Mouse (Mus musculus) cerebral cortex, adult 2 months (tissue): ENCODE measurements around the gene Zbtb8os.

Experiments
- WGBS: fragments of 180-500 bp; shearing (Covaris S2); methylation state at CpG from one replicate; pipeline ENCODE4 v1.1.7; 2018; 5-methylcytosine and 5-hydroxymethylcytosine counted together

Zbtb8os gene

GRCm38 (mm10) chr4:129332846-129333245, 2.6 kb upstream of the Zbtb8os start:
- WGBS = 18% methylated on average over 1 of the region's 1 CpGs

- under 1% methylated on average over 62 of the region's 62 CpGs for WGBS
Observed at GRCm38 (mm10) chr4:129334677-129335215, 749 bp upstream of the Zbtb8os start.

- WGBS = 42% methylated on average over 14 of the region's 14 CpGs
Observed at GRCm38 (mm10) chr4:129336291-129336690, 796 bp downstream of the Zbtb8os start.

GRCm38 (mm10) chr4:129339743-129340142, 4.2 kb downstream of the Zbtb8os start:
- WGBS = 97% methylated on average over 3 of the region's 3 CpGs

GRCm38 (mm10) chr4:129341888-129342287, 6.4 kb downstream of the Zbtb8os start:
- WGBS = 83% methylated on average over 1 of the region's 1 CpGs

- WGBS = 92% methylated on average over 2 of the region's 2 CpGs
Observed at GRCm38 (mm10) chr4:129342705-129343104, 7.2 kb downstream of the Zbtb8os start.

- 45% methylated on average over 15 of the region's 15 CpGs for WGBS
Observed at GRCm38 (mm10) chr4:129346481-129347154, 11.1 kb downstream of the Zbtb8os start.

- 16% methylated on average over 1 of the region's 1 CpGs for WGBS
Observed at GRCm38 (mm10) chr4:129350644-129351043, 15.1 kb downstream of the Zbtb8os start.

GRCm38 (mm10) chr4:129351111-129351510, 15.6 kb downstream of the Zbtb8os start:
- WGBS = 34% methylated on average over 6 of the region's 6 CpGs

GRCm38 (mm10) chr4:129353176-129353575, 17.7 kb downstream of the Zbtb8os start:
- WGBS = 93% methylated on average over 12 of the region's 12 CpGs

- 60% methylated on average over 15 of the region's 15 CpGs for WGBS
Observed at GRCm38 (mm10) chr4:129354236-129354635, 18.7 kb downstream of the Zbtb8os start.

GRCm38 (mm10) chr4:129357613-129358163, 22.2 kb downstream of the Zbtb8os start:
- WGBS = 88% methylated on average over 15 of the region's 15 CpGs

- WGBS = 92% methylated on average over 3 of the region's 3 CpGs
Observed at GRCm38 (mm10) chr4:129362238-129362637, 26.7 kb downstream of the Zbtb8os start.

- WGBS = 85% methylated on average over 5 of the region's 5 CpGs
Observed at GRCm38 (mm10) chr4:129362771-129363170, 27.3 kb downstream of the Zbtb8os start.

GRCm38 (mm10) chr4:129363463-129363862, 28.0 kb downstream of the Zbtb8os start:
- 88% methylated on average over 9 of the region's 9 CpGs for WGBS

GRCm38 (mm10) chr4:129364379-129364778, 28.9 kb downstream of the Zbtb8os start:
- whole genome bisulfite sequencing = 81% methylated on average over 3 of the region's 3 CpGs

- 73% methylated on average over 5 of the region's 5 CpGs for WGBS
Observed at GRCm38 (mm10) chr4:129365224-129365623, 29.7 kb downstream of the Zbtb8os start.

GRCm38 (mm10) chr4:129371391-129371790, 35.9 kb downstream of the Zbtb8os start:
- WGBS = 93% methylated on average over 3 of the region's 3 CpGs

- WGBS = 69% methylated on average over 8 of the region's 8 CpGs
Observed at GRCm38 (mm10) chr4:129373202-129373976, 37.9 kb downstream of the Zbtb8os start.

GRCm38 (mm10) chr4:129374219-129374755, 38.8 kb downstream of the Zbtb8os start:
- 59% methylated on average over 11 of the region's 11 CpGs for WGBS

- WGBS = 62% methylated on average over 6 of the region's 6 CpGs
Observed at GRCm38 (mm10) chr4:129375000-129375399, 39.5 kb downstream of the Zbtb8os start.

- WGBS = 83% methylated on average over 5 of the region's 5 CpGs
Observed at GRCm38 (mm10) chr4:129375821-129376220, 40.3 kb downstream of the Zbtb8os start.
